Mouse (Mus musculus): ENCODE data around the gene Slc16a12.

GRCm38 (mm10) chr19:34731356-34731755, 15.7 kb downstream of the Slc16a12 start:
- TF ChIP-seq CTCF (IDR thresholded peaks at IDR 0.05; ENCODE audit: control insufficient read depth, insufficient read depth, insufficient replicate concordance, low read depth, low read length) (no peak), POLR2A (IDR thresholded peaks at IDR 0.05; ENCODE audit: control insufficient read depth, low read depth, low read length) (no peak)
